Mouse (Mus musculus): ENCODE measurements at regions not wholly inside any gene's neighbourhood (a gene's known extent, or its start where the extent isn't known, plus 50 kb on each side); places are given as distances from the start of the nearest gene placed in this dataset.

- TF ChIP-seq POLR2A (IDR thresholded peaks at IDR 0.05; ENCODE audit: borderline replicate concordance, low read depth, low read length) (no peak), CTCF (IDR thresholded peaks at IDR 0.05; ENCODE audit: low read depth, low read length) (no peak)
Measured at GRCm38 (mm10) chr16:9304079-9304478, 474.2 kb downstream of the 1810013L24Rik start.

Measured in bone marrow macrophage, adult 2 months (primary cell).